Mouse (Mus musculus): ENCODE data around the gene Acad8.

GRCm38 (mm10) chr9:26990181-26990580, 9.2 kb downstream of the Acad8 start:
- TF ChIP-seq CTCF (IDR thresholded peaks at IDR 0.05; ENCODE audit: borderline replicate concordance, insufficient read depth, low read length) (no peak), POLR2A (IDR thresholded peaks at IDR 0.05; ENCODE audit: low read depth, low read length) (no peak)

All from embryonic fibroblast, embryonic 13.5 days (primary cell).